Mouse (Mus musculus): Measurements from ENCODE around the gene Gm12790. TPM values are rescaled to one million over a fixed set of nuclear protein-coding genes. Genes with fewer than 3 reads are reported as not detected.
"Not testable (repeated sequence)": the region's sequence is repeated elsewhere in the genome, so short reads cannot be mapped to it uniquely, and the experiment has no call there.

Gene Gm12790
- not detected in 2 replicates for polyA plus RNA-seq (2014; fragmentation: Nextera tagmentation; extraction: Ambion mirVana)

- WGBS: 100% methylated on average over 1 of the region's 5 CpGs
- H3K9me3 ChIP-seq (replicated peaks; ENCODE audit: control insufficient read depth, low read length); DNase-seq (ENCODE audit: low spot score); H3K4me2 ChIP-seq (ENCODE audit: low read length); H3K9ac ChIP-seq (ENCODE audit: low read length); ATAC-seq; H3K4me3 ChIP-seq (ENCODE audit: low read depth, low read length); H3K4me1 ChIP-seq (ENCODE audit: control insufficient read depth, insufficient read depth, low read length); H3K36me3 ChIP-seq (ENCODE audit: control insufficient read depth, insufficient read depth, low read length); H3K27me3 ChIP-seq (replicated peaks; ENCODE audit: control insufficient read depth, insufficient read depth, low read length); H3K27ac ChIP-seq (ENCODE audit: low read depth, low read length): not testable (repeated sequence)
Measured at GRCm38 (mm10) chr4:101980949-101981348, at the start of gene Gm12790. TSS of gene Gm12790 (minus strand) at chr4:101981049.

GRCm38 (mm10) chr4:102026619-102027018, 45.8 kb upstream of the Gm12790 start:
- H3K27me3 ChIP-seq (replicated peaks; ENCODE audit: control insufficient read depth, insufficient read depth, low read length): no peaks in the 10 kb centered on the region
- DNase-seq (ENCODE audit: low spot score): no peak

GRCm38 (mm10) chr4:101998267-101998922, 17.5 kb upstream of the Gm12790 start:
- Histone ChIP-seq H3K4me1 (ENCODE audit: control insufficient read depth, insufficient read depth, low read length) (no peaks in the 10 kb centered on the region), H3K4me3 (ENCODE audit: low read depth, low read length) (no peak overlapping the region), H3K36me3 (ENCODE audit: control insufficient read depth, insufficient read depth, low read length) (no peaks in the 10 kb centered on the region), H3K27ac (ENCODE audit: low read depth, low read length) (no peak overlapping the region), H3K9me3 (replicated peaks; ENCODE audit: control insufficient read depth, low read length) (no peaks in the 10 kb centered on the region), H3K4me2 (ENCODE audit: low read length) (no peak overlapping the region), H3K9ac (ENCODE audit: low read length) (no peak overlapping the region), H3K27me3 (replicated peaks; ENCODE audit: control insufficient read depth, insufficient read depth, low read length) (no peaks in the 10 kb centered on the region)
- DNase-seq (ENCODE audit: low spot score): peak; percentile 87
- ATAC-seq: peak; percentile 89
- WGBS: 42% methylated on average over 15 of the region's 15 CpGs

More at GRCm38 (mm10) chr4:102026619-102027018, 45.8 kb upstream of the Gm12790 start:
- Histone ChIP-seq H3K4me2 (ENCODE audit: low read length) (no peak overlapping the region), H3K36me3 (ENCODE audit: control insufficient read depth, insufficient read depth, low read length) (no peaks in the 10 kb centered on the region), H3K27ac (ENCODE audit: low read depth, low read length) (no peak overlapping the region), H3K9me3 (replicated peaks; ENCODE audit: control insufficient read depth, low read length) (no peaks in the 10 kb centered on the region), H3K9ac (ENCODE audit: low read length) (no peak overlapping the region), H3K4me1 (ENCODE audit: control insufficient read depth, insufficient read depth, low read length) (no peaks in the 10 kb centered on the region), H3K4me3 (ENCODE audit: low read depth, low read length) (no peak overlapping the region)
- WGBS: 85% methylated on average over 6 of the region's 6 CpGs
- ATAC-seq: no peak

DNA sequence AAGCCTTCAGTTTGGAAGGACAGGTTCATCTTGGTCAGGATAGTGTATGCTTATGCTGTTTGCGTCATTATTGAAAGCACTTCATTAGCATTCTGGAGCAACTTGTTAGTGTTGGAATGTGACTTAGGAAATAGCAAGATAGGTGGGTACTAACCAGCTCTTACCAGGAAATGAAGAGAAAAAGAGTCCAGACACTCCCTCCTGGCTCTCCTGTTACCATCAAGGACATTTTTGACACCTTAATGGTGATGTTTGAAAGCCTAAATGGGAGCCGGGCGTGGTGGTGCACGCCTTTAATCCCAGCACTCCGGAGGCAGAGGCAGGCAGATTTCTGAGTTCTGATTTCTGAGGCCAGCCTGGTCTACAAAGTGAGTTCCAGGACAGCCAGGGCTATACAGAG, 16.6 kb upstream of the Gm12790 start:
- 89% methylated on average over 5 of the region's 5 CpGs for WGBS
- Histone ChIP-seq H3K9me3 (replicated peaks; ENCODE audit: control insufficient read depth, low read length) (no peaks in the 10 kb centered on the region), H3K9ac (ENCODE audit: low read length) (no peak overlapping the region), H3K4me3 (ENCODE audit: low read depth, low read length) (no peak overlapping the region), H3K27me3 (replicated peaks; ENCODE audit: control insufficient read depth, insufficient read depth, low read length) (no peaks in the 10 kb centered on the region), H3K36me3 (ENCODE audit: control insufficient read depth, insufficient read depth, low read length) (no peaks in the 10 kb centered on the region), H3K4me1 (ENCODE audit: control insufficient read depth, insufficient read depth, low read length) (no peaks in the 10 kb centered on the region), H3K4me2 (ENCODE audit: low read length) (no peak overlapping the region), H3K27ac (ENCODE audit: low read depth, low read length) (no peak overlapping the region)
- DNase-seq (ENCODE audit: low spot score): no peak
- ATAC-seq: no peak

DNA sequence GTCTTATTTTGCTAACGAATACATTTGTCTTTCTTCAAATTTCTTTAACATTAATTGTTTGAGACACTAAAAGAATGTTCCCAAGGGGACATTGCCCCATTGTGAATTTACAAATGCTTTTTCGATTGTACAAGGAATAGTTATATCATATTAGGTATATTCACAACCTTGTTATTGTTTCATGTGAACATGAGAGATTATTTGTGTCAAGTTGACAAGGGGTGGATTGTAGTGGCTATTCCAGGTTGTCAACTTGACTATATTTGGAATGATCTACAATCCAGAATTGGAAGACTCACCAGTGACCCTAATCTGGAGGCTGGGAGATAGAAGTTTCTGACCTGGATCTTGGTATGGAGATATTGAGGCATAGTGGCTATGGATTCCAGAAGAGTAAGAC, 5.5 kb upstream of the Gm12790 start, which contains the start of gene Gm12789:
Gm12789 (plus strand) TSS at position 301 of the 400 bp plus-strand sequence.
- DNase-seq (ENCODE audit: low spot score); H3K9me3 ChIP-seq (replicated peaks; ENCODE audit: control insufficient read depth, low read length); ATAC-seq; H3K36me3 ChIP-seq (ENCODE audit: control insufficient read depth, insufficient read depth, low read length); H3K4me3 ChIP-seq (ENCODE audit: low read depth, low read length); H3K4me1 ChIP-seq (ENCODE audit: control insufficient read depth, insufficient read depth, low read length); H3K4me2 ChIP-seq (ENCODE audit: low read length); H3K27me3 ChIP-seq (replicated peaks; ENCODE audit: control insufficient read depth, insufficient read depth, low read length); H3K9ac ChIP-seq (ENCODE audit: low read length); H3K27ac ChIP-seq (ENCODE audit: low read depth, low read length): not testable (repeated sequence)
- WGBS: 89% methylated on average over 2 of the region's 2 CpGs

DNA sequence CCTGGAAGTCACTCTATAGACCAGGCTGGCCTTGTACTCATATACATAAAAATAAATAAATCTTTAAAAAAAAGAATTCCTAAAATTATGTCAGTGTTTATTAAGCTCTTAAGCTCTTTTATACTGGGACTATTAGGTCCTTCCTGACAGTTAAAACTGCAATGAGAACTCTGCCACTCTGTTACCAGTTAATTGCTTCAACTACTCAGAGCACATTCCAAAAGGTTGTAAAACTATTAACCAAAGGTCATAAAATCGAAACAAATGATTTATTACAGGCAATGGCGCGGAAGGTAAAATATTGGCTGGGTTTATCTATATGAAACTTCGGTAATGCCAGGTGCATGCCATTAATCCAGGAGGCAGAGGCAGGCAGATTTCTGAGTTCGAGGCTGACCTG, 4.8 kb upstream of the Gm12790 start:
- Histone ChIP-seq H3K36me3 (ENCODE audit: control insufficient read depth, insufficient read depth, low read length) (no peaks in the 10 kb centered on the region), H3K27ac (ENCODE audit: low read depth, low read length) (no peak overlapping the region), H3K27me3 (replicated peaks; ENCODE audit: control insufficient read depth, insufficient read depth, low read length) (no peaks in the 10 kb centered on the region), H3K9me3 (replicated peaks; ENCODE audit: control insufficient read depth, low read length) (no peaks in the 10 kb centered on the region), H3K4me1 (ENCODE audit: control insufficient read depth, insufficient read depth, low read length) (no peaks in the 10 kb centered on the region), H3K4me2 (ENCODE audit: low read length) (no peak overlapping the region), H3K4me3 (ENCODE audit: low read depth, low read length) (no peak overlapping the region), H3K9ac (ENCODE audit: low read length) (no peak overlapping the region)
- WGBS: 90% methylated on average over 5 of the region's 5 CpGs
- no peak for ATAC-seq
- DNase-seq (ENCODE audit: low spot score): no peak

- H3K9me3 ChIP-seq (replicated peaks; ENCODE audit: control insufficient read depth, low read length); ATAC-seq; H3K36me3 ChIP-seq (ENCODE audit: control insufficient read depth, insufficient read depth, low read length); H3K9ac ChIP-seq (ENCODE audit: low read length); H3K4me1 ChIP-seq (ENCODE audit: control insufficient read depth, insufficient read depth, low read length); DNase-seq (ENCODE audit: low spot score); H3K4me3 ChIP-seq (ENCODE audit: low read depth, low read length); H3K27ac ChIP-seq (ENCODE audit: low read depth, low read length); H3K4me2 ChIP-seq (ENCODE audit: low read length); H3K27me3 ChIP-seq (replicated peaks; ENCODE audit: control insufficient read depth, insufficient read depth, low read length): not testable (repeated sequence)
- 81% methylated on average over 2 of the region's 2 CpGs for WGBS
Measured at GRCm38 (mm10) chr4:101940107-101940506, 40.7 kb downstream of the Gm12790 start, which contains the start of gene Gm12794. TSS of gene Gm12794 (plus strand) at chr4:101940407.

Other genes with a start within 250 kb of the Gm12790 start
- gene B020004J07Rik, start 137.0 kb downstream of the Gm12790 start, polyA plus RNA-seq (2014; fragmentation: Nextera tagmentation; extraction: Ambion mirVana): not detected in 2 replicates
- gene C130073F10Rik, start 87.3 kb downstream of the Gm12790 start, polyA plus RNA-seq (2014; fragmentation: Nextera tagmentation; extraction: Ambion mirVana): not detected in 2 replicates
- not detected in 2 replicates for gene Gm12800, start 71.9 kb downstream of the Gm12790 start, polyA plus RNA-seq (2014; fragmentation: Nextera tagmentation; extraction: Ambion mirVana)
- gene Gm12794, start 40.6 kb downstream of the Gm12790 start, polyA plus RNA-seq (2014; fragmentation: Nextera tagmentation; extraction: Ambion mirVana): not detected in 2 replicates
- not detected in 2 replicates for gene Gm12789, start 5.6 kb upstream of the Gm12790 start, polyA plus RNA-seq (2014; fragmentation: Nextera tagmentation; extraction: Ambion mirVana)
- gene Pde4b, start 106.5 kb upstream of the Gm12790 start, polyA plus RNA-seq (2014; fragmentation: Nextera tagmentation; extraction: Ambion mirVana): 30.8 and 36.2 TPM in 2 replicates